ENCODE assay signal across 8 mouse cellular contexts in genomic region chr17:71003112-71003511, GRCm38 (mm10). TPM values are rescaled to one million over a fixed set of nuclear protein-coding genes. Genes with fewer than 3 reads are reported as not detected.
DNase-seq lines count a peak whose midpoint lies in the region; ATAC-seq and TF ChIP-seq lines count a peak whose summit lies in the region.

No protein-coding gene starts in this region.

- H3K9ac ChIP-seq in liver, embryonic 13.5 days: peak overlapping the region; percentile 98

- peak overlapping the region; percentile 73 for H3K4me3 ChIP-seq in gastrocnemius, adult 2 months
- peak overlapping the region; percentile 90 for H3K4me3 ChIP-seq in liver, embryonic 13.5 days (replicated peaks)

- peaks cover 9% of the 10 kb centered on the region; the same call in 1 of the 2 replicates for H3K36me3 ChIP-seq in liver, embryonic 13.5 days

- peaks cover 44% of the 10 kb centered on the region for H3K4me1 ChIP-seq in liver, embryonic 13.5 days (replicated peaks)

- intact Hi-C loops in gastrocnemius, adult 2 months (cut with DNase I): loop anchor here (10.0 kb wide), 1 partner anchor 182 kb away; the partner anchor contains the start of gene Lpin2
- intact Hi-C loops in gastrocnemius, postnatal 14 days (cut with DNase I; ENCODE audit: low total_unique reads): no loop called here

- peak overlapping the region; percentile 100 for H3K27ac ChIP-seq in gastrocnemius, adult 2 months
- H3K27ac ChIP-seq in liver, embryonic 13.5 days: peak overlapping the region; percentile 99

- DNase-seq in gastrocnemius, adult 2 months: peak; percentile 20
- DNase-seq in gastrocnemius, postnatal 14 days: no peak
- peak; percentile 11 for DNase-seq in thymus, postnatal 14 days
- no peak for DNase-seq in thymus, postnatal 25 days
- DNase-seq in liver, embryonic 13.5 days: no peak
- no peak for DNase-seq in retina, embryonic 14.5 days (ENCODE audit: low spot score)
- DNase-seq in c-Kit-positive CD71-positive TER-119-positive erythroid progenitor cells, embryonic 14.5 days (ENCODE audit: low spot score): no peak

- no peaks in the 10 kb centered on the region for H3K27me3 ChIP-seq in liver, embryonic 13.5 days

- no peaks in the 10 kb centered on the region for H3K9me3 ChIP-seq in liver, embryonic 13.5 days (replicated peaks)

- H3K4me2 ChIP-seq in liver, embryonic 13.5 days: peak overlapping the region; percentile 74

- no peak for ATAC-seq in liver, embryonic 13.5 days (ENCODE audit: low read depth)
- ATAC-seq in monocyte, adult 5-6 weeks (replicated peaks; ENCODE audit: insufficient number of reproducible peaks, low FRiP score, low TSS enrichment, poor library complexity, severe bottlenecking): no peak

- WGBS in liver, embryonic 13.5 days (ENCODE audit: insufficient replicate concordance): 55% methylated on average over 4 of the region's 4 CpGs

- TF ChIP-seq CTCF in gastrocnemius, adult 2 months (IDR thresholded peaks at IDR 0.05): no peak

RNA-seq across cellular contexts. Expression of gene Myl12a, which starts 0.4 kb away (rescaled TPM):
- 100 to 1,000 TPM; 301 to 553 TPM for total RNA-seq in gastrocnemius, adult 2 months (2021)
- total RNA-seq in gastrocnemius, postnatal 14 days (2021): 100 to 1,000 TPM; 490 to 594 TPM
- 237 and 258 TPM in 2 replicates for polyA plus RNA-seq in liver, embryonic 13.5 days (2015; fragmentation: Nextera tagmentation; extraction: Ambion mirVana)
- 295 to 317 TPM (median 304 TPM) in 3 replicates for total RNA-seq in monocyte, adult 5-6 weeks (2017)

RNA-seq across cellular contexts. Expression of gene Myom1, which starts 0.7 kb away (rescaled TPM):
- total RNA-seq in gastrocnemius, adult 2 months (2021): 1,000 to 10,000 TPM; 1,223 to 1,379 TPM
- 1,000 to 10,000 TPM; 1,017 to 1,171 TPM for total RNA-seq in gastrocnemius, postnatal 14 days (2021)
- polyA plus RNA-seq in liver, embryonic 13.5 days (2015; fragmentation: Nextera tagmentation; extraction: Ambion mirVana): 1.7 and 2.1 TPM in 2 replicates
- total RNA-seq in monocyte, adult 5-6 weeks (2017): 3.4 to 10.7 TPM (median 5.0 TPM) in 3 replicates

Comparison
In these comparisons a context has a peak if more than half of its experiments do, and no peak if none do; other contexts are left out.
1. DNase-seq: peak in gastrocnemius, adult 2 months (single experiment) and thymus, postnatal 14 days (single experiment); none in gastrocnemius, postnatal 14 days (single experiment), thymus, postnatal 25 days (single experiment), liver, embryonic 13.5 days (single experiment), retina, embryonic 14.5 days (single experiment) and c-Kit-positive CD71-positive TER-119-positive erythroid progenitor cells, embryonic 14.5 days (single experiment).
2. RNA of gene Myom1, which starts 0.7 kb away (total RNA-seq): 1,223 to 1,379 TPM in gastrocnemius, adult 2 months and 1,017 to 1,171 TPM in gastrocnemius, postnatal 14 days; 3.4 to 10.7 TPM in monocyte, adult 5-6 weeks; every median in the first group is over 10 times any median in the second.